Mouse (Mus musculus): ENCODE results near the gene Daw1. TPM values are rescaled to one million over a fixed set of nuclear protein-coding genes. Genes with fewer than 3 reads are reported as not detected.

Daw1 gene
- polyA plus RNA-seq, 1 experiment from 2014 or later = not detected

Other genes starting within 250 kb of the Daw1 start
- gene A030005L19Rik, start 246.4 kb upstream of the Daw1 start, polyA plus RNA-seq (2018) = not detected in 3 replicates
- not detected in 3 replicates for gene A030014E15Rik, start 234.8 kb upstream of the Daw1 start, polyA plus RNA-seq (2018)
- not detected in 3 replicates for gene Gm6217, start 228.4 kb upstream of the Daw1 start, polyA plus RNA-seq (2018)
- gene A030003K21Rik, start 216.4 kb upstream of the Daw1 start, polyA plus RNA-seq (2018) = not detected in 3 replicates
- not detected in 3 replicates for gene Gm7544, start 203.7 kb upstream of the Daw1 start, polyA plus RNA-seq (2018)
- gene Gm47955, start 199.5 kb upstream of the Daw1 start, polyA plus RNA-seq (2018) = not detected in 3 replicates
- not detected in 3 replicates for gene Gm47959, start 159.2 kb upstream of the Daw1 start, polyA plus RNA-seq (2018)
- gene Slc19a3, start 121.3 kb upstream of the Daw1 start, polyA plus RNA-seq (2018) = not detected in 3 replicates
- gene Krtap28-10, start 117.3 kb upstream of the Daw1 start, polyA plus RNA-seq (2018) = not detected in 3 replicates
- not detected in 3 replicates for gene Gm47969, start 114.8 kb upstream of the Daw1 start, polyA plus RNA-seq (2018)
- gene A030005K14Rik, start 100.4 kb upstream of the Daw1 start, polyA plus RNA-seq (2018) = not detected in 3 replicates
- not detected in 3 replicates for gene Krtap28-13, start 98.8 kb upstream of the Daw1 start, polyA plus RNA-seq (2018)
- gene Ccl20, start 43.0 kb upstream of the Daw1 start, polyA plus RNA-seq (2018) = not detected in 3 replicates
- gene Sphkap, start 248.4 kb downstream of the Daw1 start, polyA plus RNA-seq (2018) = not detected in 3 replicates

Data from macrophage (primary cell).